Mouse (Mus musculus): ENCODE data around the gene Itga6.

The Itga6 gene

GRCm38 (mm10) chr2:71863531-71864173, 118.2 kb downstream of the Itga6 start:
- DNase-seq = no peak

GRCm38 (mm10) chr2:71865022-71865421, 119.6 kb downstream of the Itga6 start:
- no peak for DNase-seq

GRCm38 (mm10) chr2:71865935-71866334, 120.5 kb downstream of the Itga6 start:
- no peak for DNase-seq

DNA sequence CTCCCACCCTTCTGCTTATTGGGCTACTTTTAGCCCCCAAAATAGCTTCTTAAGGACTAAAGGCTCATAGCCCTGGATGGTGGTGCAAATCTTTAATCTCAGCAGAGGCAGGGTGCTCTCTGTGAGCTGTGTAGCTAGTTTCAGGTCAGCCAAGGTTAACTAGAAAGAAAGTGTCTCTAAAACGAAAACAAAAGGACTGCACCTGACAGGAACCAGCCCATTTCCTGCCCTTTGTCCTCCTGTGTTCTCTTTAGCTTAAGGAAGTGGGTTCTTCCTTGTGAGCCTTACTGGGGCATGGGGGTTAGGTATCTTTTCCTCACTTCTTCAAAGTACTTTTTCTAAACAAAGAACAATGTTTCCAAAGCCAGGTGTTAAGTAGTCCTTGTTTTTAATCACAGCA, 121.1 kb downstream of the Itga6 start:
- DNase-seq = no peak

- DNase-seq = no peak
Observed at GRCm38 (mm10) chr2:71867019-71867418, 121.6 kb downstream of the Itga6 start.

DNA sequence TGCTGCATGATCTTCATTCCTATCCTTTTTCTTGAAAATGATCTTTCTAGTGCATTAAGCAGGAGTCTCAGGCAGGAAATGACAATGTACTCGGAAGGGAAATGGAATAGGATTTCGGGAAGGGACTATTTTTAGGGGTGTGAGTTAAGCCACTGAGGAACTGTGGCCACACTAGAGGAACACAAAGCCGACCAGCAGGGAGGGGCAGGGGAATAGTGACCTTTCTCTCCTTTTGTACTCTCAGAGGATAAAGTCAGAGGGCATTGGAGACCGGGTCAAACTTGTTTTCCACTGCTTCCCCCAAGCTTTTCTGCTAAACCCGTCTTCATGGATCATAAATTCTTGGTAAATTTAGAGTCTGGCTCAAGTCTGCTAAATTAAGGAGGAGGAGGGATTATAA, 122.1 kb downstream of the Itga6 start:
- no peak for DNase-seq

- no peak for DNase-seq
Observed at GRCm38 (mm10) chr2:71868256-71868655, 122.8 kb downstream of the Itga6 start.

DNA sequence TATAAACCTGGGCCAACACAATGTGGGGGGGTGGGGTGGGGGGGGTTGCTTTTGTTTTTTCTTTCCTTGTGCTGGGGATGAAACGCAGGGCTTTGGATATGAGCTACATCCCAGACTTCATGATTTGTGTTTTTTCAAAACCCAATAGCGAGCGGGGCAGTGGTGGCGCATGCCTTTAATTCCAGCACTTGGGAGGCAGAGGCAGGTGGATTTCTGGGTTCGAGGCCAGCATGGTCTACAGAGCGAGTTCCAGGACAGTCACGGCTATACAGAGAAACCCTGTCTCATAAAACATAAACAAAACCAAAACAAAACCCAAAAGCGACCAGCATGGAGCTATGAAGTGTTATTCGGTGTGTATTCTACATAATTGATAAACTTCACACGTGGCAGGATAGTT, 126.7 kb downstream of the Itga6 start:
- DNase-seq = no peak

GRCm38 (mm10) chr2:71872801-71873443, 127.5 kb downstream of the Itga6 start, which contains the start of gene Pdk1:
Gene Pdk1, plus strand, starts transcription at chr2:71873224.
- peak; percentile 99 for DNase-seq

DNA sequence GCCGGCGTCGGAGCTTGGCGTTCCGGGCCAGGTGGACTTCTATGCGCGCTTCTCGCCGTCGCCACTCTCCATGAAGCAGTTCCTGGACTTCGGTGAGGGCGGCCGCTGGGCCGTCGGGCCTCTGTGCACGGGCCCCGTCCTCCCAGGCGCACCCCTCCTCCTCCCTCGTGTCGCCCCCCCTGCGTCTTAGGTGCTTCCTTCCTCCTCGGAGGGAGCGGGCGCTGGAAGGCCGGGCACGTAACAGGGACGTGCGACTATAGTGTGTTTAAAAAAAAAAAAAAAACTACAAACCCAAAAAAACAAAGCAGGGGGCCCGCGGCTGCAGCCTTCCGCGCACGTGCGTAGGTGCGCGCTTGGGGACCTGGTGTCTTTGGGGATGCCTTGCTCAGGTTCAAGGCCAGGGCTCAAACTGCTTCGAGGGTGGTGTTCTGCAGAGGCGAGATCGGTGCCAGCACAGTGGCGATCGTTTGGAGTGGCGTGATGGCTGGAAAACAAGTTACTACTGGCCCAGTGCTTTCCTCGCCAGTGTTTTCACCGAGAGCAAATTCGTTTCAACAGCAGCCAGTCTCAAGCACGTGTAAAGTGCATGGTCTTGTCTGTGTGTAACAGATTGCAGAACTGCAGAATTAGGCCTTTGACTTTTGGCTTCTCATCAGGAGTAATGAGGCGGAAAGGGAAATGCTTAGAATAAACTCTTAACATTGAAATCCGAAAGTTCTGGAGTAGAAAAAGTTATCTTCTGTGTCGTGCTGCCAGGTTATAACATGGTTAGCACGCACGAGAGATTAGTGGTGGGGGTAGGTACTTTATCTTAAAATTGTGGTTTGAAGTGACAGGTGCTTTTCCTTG, 128.3 kb downstream of the Itga6 start:
- DNase-seq = peak; percentile 49 to 62

DNA sequence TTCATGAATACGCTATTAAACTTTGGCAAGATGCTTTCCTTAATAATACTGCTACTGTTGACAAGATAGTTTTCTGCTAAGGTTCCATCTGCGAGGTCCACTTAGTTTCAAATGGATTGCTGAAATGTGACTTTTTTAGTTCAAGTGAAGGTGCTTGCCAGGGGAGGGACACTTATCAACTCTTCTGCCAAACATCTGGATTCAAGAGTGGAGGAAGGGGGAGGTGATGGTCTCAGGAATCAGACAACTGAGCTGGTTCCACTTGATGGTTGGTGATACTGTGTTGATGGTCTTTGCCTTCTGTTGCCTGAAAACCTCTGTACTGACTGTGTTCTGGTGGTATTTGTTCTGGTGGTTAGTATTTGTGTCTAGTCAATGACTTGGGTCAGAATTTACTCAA, 129.0 kb downstream of the Itga6 start:
- DNase-seq = no peak

DNA sequence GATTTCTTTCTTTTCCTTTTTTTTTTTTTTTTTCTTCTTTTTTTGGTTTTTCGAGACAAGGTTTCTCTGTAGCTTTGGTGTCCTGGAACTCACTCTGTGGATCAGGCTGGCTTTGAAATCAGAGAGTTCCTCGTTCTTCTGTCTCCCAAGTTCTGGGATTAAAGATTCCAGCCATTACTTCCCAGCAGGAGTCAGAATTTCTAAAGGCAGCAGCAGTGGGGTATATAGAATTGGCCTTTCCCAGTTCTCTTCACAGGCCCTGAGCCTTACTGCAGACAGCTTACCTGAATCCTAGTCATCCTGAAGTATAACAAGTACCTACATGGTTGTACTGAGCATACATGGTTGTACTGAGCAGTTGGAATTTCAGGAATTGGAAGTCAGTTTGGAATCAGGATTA, 129.4 kb downstream of the Itga6 start:
- no peak for DNase-seq

GRCm38 (mm10) chr2:71877865-71878264, 132.4 kb downstream of the Itga6 start:
- DNase-seq = no peak

DNA sequence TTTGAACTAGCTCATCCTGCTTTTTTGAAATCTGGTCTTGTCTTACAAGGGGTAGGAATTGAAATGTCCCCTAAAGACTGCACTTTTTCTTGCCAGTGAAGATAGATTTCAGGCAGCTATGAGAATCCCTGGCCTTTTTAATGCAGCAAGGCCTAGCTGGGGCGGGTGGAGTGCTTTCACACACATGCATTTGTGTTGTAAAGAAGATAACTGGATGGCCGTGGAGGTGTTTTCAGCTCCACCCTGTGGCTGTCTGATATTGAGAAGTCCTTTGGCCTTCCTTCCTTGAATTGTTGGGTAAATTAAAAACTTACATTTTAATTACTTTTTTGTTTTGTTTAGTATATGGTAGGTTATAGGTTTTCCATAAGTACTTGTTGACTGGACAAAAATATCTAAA, 133.0 kb downstream of the Itga6 start:
- no peak for DNase-seq

GRCm38 (mm10) chr2:71878943-71879342, 133.5 kb downstream of the Itga6 start:
- DNase-seq = no peak

- no peak for DNase-seq
Observed at GRCm38 (mm10) chr2:71882914-71883651, 137.7 kb downstream of the Itga6 start.

DNA sequence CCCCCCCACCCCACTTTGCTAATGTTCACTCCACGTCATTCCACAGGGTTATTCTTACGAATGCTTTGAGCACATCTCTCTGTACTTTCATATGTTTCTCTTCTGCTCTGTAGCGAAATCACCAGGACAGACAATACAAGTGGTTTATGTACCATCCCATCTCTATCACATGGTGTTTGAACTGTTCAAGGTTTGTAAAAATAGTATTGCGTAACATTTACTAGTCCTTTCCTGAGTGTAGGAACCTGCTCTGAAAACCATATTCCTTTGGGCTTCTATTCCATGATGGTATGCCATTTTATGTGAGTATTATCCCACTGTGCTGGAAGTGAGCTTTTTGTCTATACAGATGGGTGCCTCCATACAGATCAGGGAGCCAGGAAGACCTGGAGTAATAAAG, 141.9 kb downstream of the Itga6 start:
- DNase-seq = no peak

DNA sequence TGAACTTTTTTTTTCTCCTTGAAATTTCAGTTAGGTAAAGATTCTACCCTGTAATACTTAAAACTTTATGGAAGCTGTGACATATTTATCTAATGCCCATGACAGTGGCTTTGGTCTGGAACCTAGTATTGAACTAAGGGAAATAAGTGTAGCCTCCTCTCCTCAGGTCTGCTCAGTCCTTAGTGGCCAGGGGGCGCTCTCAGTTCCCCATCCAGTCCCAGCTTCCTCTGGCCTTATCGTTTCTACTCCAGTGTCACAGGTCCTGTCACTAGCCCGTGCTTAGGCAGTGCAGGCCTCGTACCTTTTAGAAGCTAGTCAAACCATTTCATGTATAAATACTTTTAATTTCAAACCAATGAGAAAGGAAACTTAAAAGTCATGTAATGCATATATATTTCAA, 143.0 kb downstream of the Itga6 start:
- no peak for DNase-seq

DNA sequence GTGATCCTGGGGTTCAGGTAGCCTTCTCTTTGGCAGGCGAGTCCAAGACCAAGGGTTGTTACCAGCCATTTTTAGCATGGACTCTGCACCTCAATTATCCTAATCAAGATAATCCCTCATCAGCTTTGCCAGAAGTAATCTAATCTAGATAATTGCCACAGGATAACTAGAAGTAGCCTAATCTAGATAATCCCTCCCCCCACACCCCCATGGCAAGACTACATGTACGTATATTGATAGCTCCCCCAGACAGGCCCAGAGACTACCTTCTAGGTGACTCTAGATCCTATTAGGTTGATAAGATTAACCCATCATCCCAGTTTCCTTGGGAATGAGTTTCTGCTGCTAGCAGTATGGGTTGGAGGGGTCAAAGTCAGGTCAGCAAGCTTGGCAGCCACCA, 146.1 kb downstream of the Itga6 start:
- no peak for DNase-seq

DNA sequence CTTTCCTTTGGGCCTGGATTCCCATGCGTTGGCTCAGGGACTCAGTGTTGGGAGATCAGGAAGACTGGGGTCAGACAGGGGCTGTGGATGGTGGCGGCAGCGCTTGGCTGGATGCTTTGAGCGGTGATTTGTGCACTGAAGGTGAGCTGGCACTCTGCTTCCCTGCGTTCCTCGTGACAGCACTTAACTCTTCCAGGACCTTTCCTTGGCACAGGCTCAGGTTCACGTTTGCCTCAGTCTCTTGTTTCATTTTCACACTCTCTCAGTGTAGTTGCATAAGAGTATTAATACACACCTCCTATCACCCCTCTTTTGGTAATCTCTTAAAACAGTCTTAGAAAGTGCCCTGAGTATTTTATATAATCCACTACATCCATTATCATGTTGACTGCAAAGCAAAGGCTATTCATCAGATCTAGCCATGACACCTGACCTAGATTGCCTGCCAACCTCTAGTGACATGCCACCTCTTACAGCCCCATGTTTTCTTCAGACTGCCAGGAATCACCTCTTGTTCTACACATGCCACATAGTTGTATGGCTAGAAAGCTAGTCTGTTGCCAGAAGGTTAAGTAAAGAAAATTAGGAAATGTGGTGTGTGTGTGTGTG, 147.4 kb downstream of the Itga6 start:
- peak; percentile 21 to 35 for DNase-seq

DNA sequence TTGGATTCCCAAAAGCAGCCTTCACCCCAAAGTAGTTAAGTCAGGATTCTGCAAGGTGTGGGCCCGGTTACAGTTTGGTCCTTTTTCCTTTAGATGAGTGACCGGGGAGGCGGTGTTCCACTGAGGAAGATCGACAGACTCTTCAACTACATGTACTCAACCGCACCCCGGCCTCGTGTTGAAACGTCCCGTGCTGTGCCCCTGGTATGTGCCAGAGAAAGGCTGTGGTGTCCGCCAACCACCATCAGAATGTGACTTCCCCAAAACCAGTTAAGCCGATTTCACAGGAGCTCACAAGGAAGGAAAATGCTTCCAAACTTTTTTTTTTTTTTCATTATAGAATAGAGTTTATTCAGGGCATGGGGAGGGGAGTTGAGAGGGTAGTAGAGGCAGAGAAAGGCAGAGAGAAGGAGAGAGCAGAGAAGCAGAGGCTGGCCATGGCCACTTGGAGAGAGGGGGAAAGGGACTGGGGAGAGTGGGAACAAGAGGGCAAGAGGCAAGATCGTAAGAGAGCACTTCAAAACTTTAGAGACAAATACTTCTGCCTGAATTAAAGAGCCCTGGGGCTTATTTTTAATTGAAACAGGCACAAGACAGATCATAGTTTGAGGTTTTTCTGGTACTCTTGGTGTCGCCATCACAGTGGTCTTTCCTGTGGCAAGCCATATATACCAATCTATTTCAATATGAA, 150.3 kb downstream of the Itga6 start:
- DNase-seq = no peak

DNA sequence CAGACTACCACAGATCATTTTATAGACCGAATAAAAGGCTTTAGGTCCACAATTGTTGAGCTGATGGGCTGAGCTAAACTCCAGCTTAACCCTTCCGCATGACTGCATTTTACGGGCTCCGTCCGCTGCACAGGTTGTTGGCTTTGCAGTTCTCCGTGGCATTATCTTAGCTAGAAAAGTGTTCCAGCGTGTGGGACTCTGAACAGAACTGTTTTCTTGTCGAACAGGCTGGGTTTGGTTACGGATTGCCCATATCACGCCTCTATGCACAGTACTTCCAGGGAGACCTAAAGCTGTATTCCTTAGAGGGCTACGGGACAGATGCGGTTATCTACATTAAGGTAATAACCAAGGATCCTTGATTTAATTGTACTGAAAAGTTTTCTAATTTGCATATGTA, 152.0 kb downstream of the Itga6 start:
- no peak for DNase-seq
